Mouse (Mus musculus) retina, embryonic 14.5 days (tissue): ENCODE measurements around the gene Cryzl2.

Source experiments
- DNase-seq: peaks from one replicate; pipeline ENCODE4 v3.0.0-alpha.2; 2015; ENCODE audit warnings: low spot score

Cryzl2 gene

GRCm38 (mm10) chr1:157526625-157527024 is 68.2 kb downstream of the Cryzl2 start:
- DNase-seq: no peak

DNA sequence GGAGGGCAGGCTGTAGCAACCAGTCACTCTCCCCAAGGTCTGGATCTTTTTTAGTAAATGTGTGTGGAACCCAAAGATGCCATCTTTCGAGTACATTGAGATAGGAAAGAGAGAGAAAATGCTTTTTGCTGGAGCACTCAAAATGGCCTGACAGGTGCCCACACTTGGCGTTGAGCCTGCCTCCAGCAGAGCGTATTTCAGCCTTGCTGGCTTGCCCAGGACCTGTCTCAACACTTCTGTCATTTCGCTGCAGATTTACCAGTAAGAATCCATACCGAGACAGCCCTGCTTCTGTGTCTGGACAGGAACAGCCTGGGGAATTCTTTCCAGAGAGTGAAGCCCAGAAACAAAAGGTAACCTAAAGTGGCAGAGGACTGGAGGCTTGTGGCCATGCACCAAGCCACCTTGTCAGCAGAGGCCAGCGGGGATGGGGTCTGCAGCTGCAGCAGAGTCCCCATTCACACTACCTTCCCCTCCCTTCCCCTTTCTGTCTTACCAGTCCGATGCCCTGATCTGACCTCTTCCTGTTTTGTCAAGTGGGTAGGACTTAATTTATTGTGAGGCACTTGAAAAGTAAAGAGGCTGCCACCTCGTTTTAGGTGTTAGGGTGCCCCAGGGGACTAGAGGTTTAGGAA is 74.6 kb downstream of the Cryzl2 start:
- no peak for DNase-seq

- DNase-seq: no peak
These were observed 77.2 kb downstream of the Cryzl2 start for GRCm38 (mm10) chr1:157535571-157535970.

- DNase-seq: peak; percentile 84
These were observed 78.1 kb downstream of the Cryzl2 start for GRCm38 (mm10) chr1:157536471-157536870.

- no peak for DNase-seq
These were observed 79.3 kb downstream of the Cryzl2 start for GRCm38 (mm10) chr1:157537636-157538035.
